Mouse (Mus musculus) lung, postnatal 10 days (tissue): Measurements from ENCODE around the gene Psmb9.
"Not testable (repeated sequence)": the region's sequence is repeated elsewhere in the genome, so short reads cannot be mapped to it uniquely, and the experiment has no call there.

Source experiments
- DNase-seq: peaks from one replicate; pipeline ENCODE4 v3.0.0; 2021

The Psmb9 gene

GRCm38 (mm10) chr17:34187261-34187916 lies at the start of gene Psmb9, which contains the start of gene Tap1:
TSS of gene Psmb9 (minus strand) at chr17:34187764.
TSS of gene Tap1 (plus strand) at chr17:34187553.
- DNase-seq: peak; percentile 98

- DNase-seq: peak; percentile 79
Measured at GRCm38 (mm10) chr17:34236691-34237090, 49.1 kb upstream of the Psmb9 start.

DNA sequence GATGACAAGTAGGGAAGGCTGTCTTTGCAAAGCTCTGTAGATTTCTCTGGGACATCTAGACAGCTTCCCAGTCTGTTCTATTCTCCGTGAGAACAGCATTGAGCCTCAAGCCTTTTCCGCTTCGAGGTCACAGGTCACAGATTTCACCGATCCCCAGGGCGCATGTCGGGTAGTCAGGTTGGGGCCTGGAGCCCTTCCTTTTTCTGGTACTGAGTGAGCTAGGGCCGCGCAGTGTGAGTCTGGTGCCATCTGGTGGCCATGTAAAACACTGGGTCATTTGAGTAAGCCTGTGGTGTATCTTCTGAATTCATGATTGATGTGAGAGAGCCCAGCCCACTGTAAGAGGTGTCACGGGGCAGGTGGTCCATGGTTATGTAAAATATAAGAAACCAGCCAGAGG lies 47.4 kb upstream of the Psmb9 start:
- peak; percentile 86 for DNase-seq

DNA sequence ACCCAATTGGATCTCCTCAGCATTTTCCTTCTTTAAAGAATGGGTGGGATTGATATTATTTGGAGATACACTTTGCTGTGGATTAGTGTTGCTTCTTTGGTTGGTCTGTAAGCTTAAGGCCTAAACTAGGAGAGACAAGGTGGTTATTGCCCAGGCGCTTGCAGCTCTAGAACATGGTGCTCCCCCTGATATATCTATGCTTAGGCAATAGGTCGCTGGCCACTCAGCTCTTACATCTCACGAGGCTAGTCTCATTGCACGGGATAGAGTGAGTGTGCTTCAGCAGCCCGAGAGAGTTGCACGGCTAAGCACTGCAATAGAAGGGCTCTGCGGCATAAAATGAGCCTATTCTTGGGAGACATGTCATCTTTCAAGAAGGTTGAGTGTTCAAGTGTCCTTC lies 44.5 kb upstream of the Psmb9 start:
- not testable (repeated sequence) for DNase-seq

- DNase-seq: not testable (repeated sequence)
Measured at GRCm38 (mm10) chr17:34230971-34231370, 43.4 kb upstream of the Psmb9 start.

DNA sequence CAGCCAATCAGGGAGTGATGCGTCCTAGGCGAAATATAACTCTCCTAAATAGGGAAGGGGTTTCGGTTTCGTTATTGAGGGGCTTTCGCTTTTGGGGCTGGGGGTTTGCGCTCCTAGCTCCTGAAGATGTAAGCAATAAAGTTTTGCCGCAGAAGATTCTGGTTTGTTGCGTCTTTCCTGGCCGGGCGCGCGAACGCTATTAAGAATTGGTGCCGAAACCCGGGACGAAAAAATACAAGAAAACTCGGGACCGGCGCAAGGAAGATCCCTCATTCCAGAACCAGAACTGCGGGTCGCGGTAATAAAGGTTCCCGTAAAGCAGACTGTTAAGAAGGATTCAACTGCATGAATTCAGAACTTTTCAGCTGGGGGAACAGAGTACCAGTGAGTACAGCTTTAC lies 38.3 kb upstream of the Psmb9 start:
- DNase-seq: not testable (repeated sequence)

DNA sequence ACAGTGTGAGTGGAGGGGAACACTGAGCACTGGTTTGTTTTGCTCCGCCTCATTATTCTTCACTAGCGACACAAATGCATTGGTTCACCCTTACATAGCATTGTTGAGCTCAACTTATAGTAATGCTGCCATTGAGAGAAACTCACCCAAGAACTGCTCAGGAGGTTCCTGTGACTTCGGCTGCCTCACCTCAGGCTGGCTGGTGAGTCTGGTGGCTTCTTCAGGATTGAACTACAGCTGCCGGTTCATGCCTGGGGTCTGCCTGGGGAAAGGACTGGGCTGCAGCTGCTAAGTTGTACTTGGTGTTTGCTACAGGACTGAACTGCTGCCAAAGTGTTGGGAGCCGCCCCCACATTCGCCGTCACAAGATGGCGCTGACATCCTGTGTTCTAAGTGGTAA lies 37.9 kb upstream of the Psmb9 start:
- DNase-seq: no peak

GRCm38 (mm10) chr17:34224816-34225215 lies 37.3 kb upstream of the Psmb9 start:
- DNase-seq: no peak

DNA sequence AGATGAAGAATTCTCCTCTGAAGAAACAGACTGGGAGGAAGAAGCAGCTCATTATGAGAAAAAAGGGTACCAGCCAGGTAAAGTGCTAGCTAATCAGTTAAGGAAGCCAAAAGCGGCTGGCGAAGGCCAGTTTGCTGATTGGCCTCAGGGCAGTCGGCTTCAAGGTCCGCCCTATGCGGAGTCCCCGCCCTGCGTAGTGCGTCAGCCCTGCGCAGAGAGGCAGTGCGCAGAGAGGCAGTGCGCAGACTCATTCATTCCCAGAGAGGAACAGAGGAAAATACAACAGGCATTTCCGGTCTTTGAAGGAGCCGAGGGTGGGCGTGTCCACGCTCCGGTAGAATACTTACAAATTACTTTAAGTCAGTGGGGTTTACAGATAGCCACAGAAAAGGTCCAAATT lies 32.8 kb upstream of the Psmb9 start:
- DNase-seq: not testable (repeated sequence)

GRCm38 (mm10) chr17:34219801-34220200 lies 32.2 kb upstream of the Psmb9 start:
- DNase-seq: not testable (repeated sequence)

- DNase-seq: peak; percentile 74
Measured at GRCm38 (mm10) chr17:34219096-34219495, 31.5 kb upstream of the Psmb9 start.

GRCm38 (mm10) chr17:34218675-34219074 lies 31.1 kb upstream of the Psmb9 start:
- DNase-seq: peak; percentile 64

- DNase-seq: no peak
Measured at GRCm38 (mm10) chr17:34217986-34218385, 30.4 kb upstream of the Psmb9 start.

GRCm38 (mm10) chr17:34217216-34217928 lies 29.8 kb upstream of the Psmb9 start:
- no peak for DNase-seq

DNA sequence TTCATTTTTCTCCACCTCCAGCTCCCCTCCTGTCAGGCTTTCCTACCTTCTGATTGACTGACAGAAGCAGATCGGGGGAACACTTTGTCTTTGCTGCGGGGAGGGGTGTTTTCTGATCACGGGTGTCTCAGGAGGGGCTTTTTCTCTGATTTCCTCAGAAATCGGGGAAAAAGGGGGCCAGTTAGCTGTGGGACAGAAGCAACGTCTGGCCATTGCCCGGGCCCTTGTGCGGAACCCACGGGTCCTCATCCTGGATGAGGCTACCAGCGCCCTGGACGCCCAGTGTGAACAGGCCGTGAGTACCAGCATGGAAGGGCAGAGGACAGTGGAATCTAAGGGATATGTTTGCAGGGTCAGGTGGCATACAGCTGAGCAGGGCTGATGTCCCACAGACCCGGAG lies 27.6 kb upstream of the Psmb9 start:
- no peak for DNase-seq

GRCm38 (mm10) chr17:34213936-34214335 lies 26.4 kb upstream of the Psmb9 start:
- no peak for DNase-seq

- DNase-seq: no peak
Measured at GRCm38 (mm10) chr17:34211746-34212365, 24.3 kb upstream of the Psmb9 start.

GRCm38 (mm10) chr17:34210599-34210998 lies 23.0 kb upstream of the Psmb9 start:
- no peak for DNase-seq

DNA sequence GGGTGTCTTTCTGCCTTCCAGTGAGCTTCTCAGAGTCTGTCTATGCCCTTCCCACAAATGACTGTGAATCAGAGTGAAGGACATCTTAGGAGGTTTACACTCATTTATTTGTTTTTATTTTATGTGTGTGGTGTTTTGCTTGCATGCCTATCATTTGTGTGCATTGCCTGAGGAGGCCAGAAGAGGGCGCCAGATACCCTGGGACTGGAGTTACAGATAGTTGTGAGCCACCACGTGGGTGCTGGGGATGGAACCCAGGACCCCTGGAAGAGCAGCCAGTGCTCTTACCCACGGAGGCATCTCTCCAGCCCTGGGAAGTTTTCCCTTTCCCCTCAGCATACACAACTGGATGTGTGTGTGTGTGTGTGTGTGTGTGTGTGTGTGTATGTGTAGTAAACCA lies 22.1 kb upstream of the Psmb9 start:
- no peak for DNase-seq

DNA sequence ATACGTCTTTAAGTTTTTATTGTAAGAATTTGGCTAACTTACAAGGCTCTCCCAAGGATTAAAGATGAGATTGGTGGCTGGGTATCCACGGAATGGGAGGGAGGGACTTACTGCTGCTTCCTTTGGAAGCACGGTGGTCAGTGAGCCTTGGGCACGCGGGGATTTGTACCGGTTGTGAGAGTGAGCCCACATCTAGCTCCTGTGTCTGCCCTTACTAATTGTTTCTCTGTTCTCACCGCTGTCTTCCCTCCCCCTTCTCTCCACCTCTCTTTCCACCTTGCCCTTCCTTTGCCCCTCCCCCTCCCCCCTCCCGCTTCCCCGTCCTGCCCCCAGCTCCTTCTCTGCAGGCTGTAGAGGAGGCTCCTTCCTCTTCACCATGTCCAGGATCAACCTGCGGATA lies 20.9 kb upstream of the Psmb9 start:
- no peak for DNase-seq

GRCm38 (mm10) chr17:34207866-34208265 lies 20.3 kb upstream of the Psmb9 start:
- no peak for DNase-seq

- DNase-seq: no peak
Measured at GRCm38 (mm10) chr17:34207456-34207855, 19.9 kb upstream of the Psmb9 start.

DNA sequence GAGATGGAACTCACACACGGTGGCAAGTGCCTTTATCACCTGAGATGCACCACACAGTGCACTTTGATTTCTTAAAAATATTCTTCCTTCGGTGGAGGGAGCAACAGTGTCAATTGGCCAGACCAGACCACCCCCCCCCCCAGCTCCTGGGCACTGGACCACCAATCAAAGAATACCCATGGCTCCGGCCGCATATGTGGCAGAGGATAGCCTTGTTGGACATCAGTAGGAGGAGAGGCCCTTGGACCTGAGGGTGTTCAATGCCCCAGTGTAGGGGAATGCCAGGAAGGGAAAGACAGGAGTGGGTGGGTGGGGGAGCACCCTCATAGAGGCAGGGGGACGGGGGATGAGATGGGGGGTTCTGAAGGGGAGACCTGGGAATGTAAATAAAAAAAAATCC lies 19.2 kb upstream of the Psmb9 start:
- DNase-seq: no peak

GRCm38 (mm10) chr17:34205746-34206176 lies 18.2 kb upstream of the Psmb9 start:
- peak; percentile 55 for DNase-seq
